Comparison of ENCODE assay signal across 8 mouse cellular contexts in the genomic region with DNA sequence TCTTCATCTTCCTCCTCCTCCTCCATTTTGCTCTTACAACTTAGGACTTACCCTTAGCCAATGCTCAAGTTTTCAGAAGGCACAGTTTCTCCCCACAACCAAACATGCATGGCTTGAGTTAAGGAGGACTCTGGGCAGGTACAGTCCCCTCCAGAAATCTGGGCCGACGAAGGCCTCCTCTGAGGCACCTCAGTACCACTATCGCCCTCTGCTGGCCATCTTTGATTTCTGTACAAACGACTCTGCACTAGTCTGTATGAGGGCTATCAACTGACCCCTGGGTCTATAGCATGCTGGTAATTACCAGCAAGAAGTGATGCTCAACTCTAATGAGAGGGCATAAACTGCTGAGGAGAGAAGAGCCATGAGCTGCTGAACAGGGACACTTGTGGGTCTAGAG. TPM values are rescaled to one million over a fixed set of nuclear protein-coding genes. Genes with fewer than 3 reads are reported as not detected.
DNase-seq lines count a peak whose midpoint lies in the region; TF ChIP-seq lines count a peak whose summit lies in the region.

No protein-coding gene starts in this region.

- H3K27ac ChIP-seq in thymus, adult 2 months (ENCODE audit: control insufficient read depth, insufficient read depth, low read length): no peak overlapping the region
- H3K27ac ChIP-seq in spleen, adult 2 months (ENCODE audit: insufficient read depth, low read length): 0 out of 2 replicates have a peak overlapping the region, but pooled peaks have one; percentile 9

- DNase-seq in adrenal gland, adult (ENCODE audit: inconsistent age in 2 of 2, low spot score in 1 of 2): peak; percentile 42 to 85
- DNase-seq in adrenal gland, adult 8-10 months: no peak
- peak; percentile 70 for DNase-seq in thymus, adult 2 months
- DNase-seq in thymus, adult 18-20 months: no peak
- DNase-seq in embryo, embryonic 10.5 days (ENCODE audit: low spot score): peak; percentile 86
- DNase-seq in kidney, adult 9 months: peak; percentile 53
- DNase-seq in lung, postnatal 25 days (ENCODE audit: low spot score): peak; percentile 57
- peak; percentile 58 to 73 for DNase-seq in spleen, adult 2 months (ENCODE audit: low read depth in 1 of 2, low spot score in 2 of 2)

- H3K4me1 ChIP-seq in thymus, adult 2 months (replicated peaks; ENCODE audit: control insufficient read depth, insufficient read depth, low read length): peaks cover 31% of the 10 kb centered on the region
- H3K4me1 ChIP-seq in spleen, adult 2 months (ENCODE audit: control insufficient read depth, insufficient read depth, insufficient read length): peaks cover 24% of the 10 kb centered on the region

- WGBS in thymus, adult 2 months: 13% methylated on average over 4 of the region's 4 CpGs
- 1% methylated on average over 4 of the region's 4 CpGs for WGBS in spleen, adult 2 months

- no peak for TF ChIP-seq POLR2A in thymus, adult 2 months (IDR thresholded peaks at IDR 0.05; ENCODE audit: control insufficient read depth, extremely low read depth, insufficient read depth, low read length, poor library complexity)
- no peak for TF ChIP-seq POLR2A in spleen, adult 2 months (IDR thresholded peaks at IDR 0.05; ENCODE audit: low read depth, low read length)

- no peaks in the 10 kb centered on the region for H3K27me3 ChIP-seq in thymus, adult 2 months (ENCODE audit: control insufficient read depth, insufficient read depth, low read length)
- no peaks in the 10 kb centered on the region for H3K27me3 ChIP-seq in spleen, adult 2 months (ENCODE audit: control insufficient read depth, insufficient read depth, low read length)

- no peaks in the 10 kb centered on the region for H3K36me3 ChIP-seq in thymus, adult 2 months (ENCODE audit: control insufficient read depth, insufficient read depth, low read length)
- no peaks in the 10 kb centered on the region for H3K36me3 ChIP-seq in spleen, adult 2 months (ENCODE audit: control insufficient read depth, insufficient read depth, low read length)

- no peak overlapping the region for H3K4me3 ChIP-seq in thymus, adult 2 months (ENCODE audit: control insufficient read depth, insufficient read depth, low read length)
- no peak overlapping the region for H3K4me3 ChIP-seq in spleen, adult 2 months (ENCODE audit: extremely low read depth, insufficient read depth, insufficient read length)

- peak; percentile 52; the same call in 1 of the 2 replicates for TF ChIP-seq CTCF in thymus, adult 2 months (IDR thresholded peaks at IDR 0.05; ENCODE audit: borderline replicate concordance, control insufficient read depth, extremely low read depth, insufficient read depth, low read length, poor library complexity)
- peak; percentile 48; the same call in 1 of the 2 replicates for TF ChIP-seq CTCF in spleen, adult 2 months (IDR thresholded peaks at IDR 0.05; ENCODE audit: extremely low read depth, insufficient read depth, insufficient read length, insufficient replicate concordance)

RNA-seq across cellular contexts. Expression of a gene that starts 4.5 kb away (rescaled TPM):
- 1 to 10 TPM; 4.0 to 5.9 (median 4.8) TPM for total RNA-seq in adrenal gland, adult 8-10 months (2022)
- 21.0 and 22.4 TPM in 2 replicates for polyA plus RNA-seq in thymus, adult 2 months (2012; rRNA removed)
- 2.0 TPM in 2 replicates for polyA plus RNA-seq in spleen, adult 2 months (2012; rRNA removed)

RNA-seq across cellular contexts. Expression of a gene that starts 47.4 kb away (rescaled TPM):
- 1 to 10 TPM; 3.4 to 9.2 (median 7.4) TPM for total RNA-seq in adrenal gland, adult 8-10 months (2022)
- polyA plus RNA-seq in thymus, adult 2 months (2012; rRNA removed): 22.4 and 24.3 TPM in 2 replicates
- polyA plus RNA-seq in spleen, adult 2 months (2012; rRNA removed): 119 and 126 TPM in 2 replicates

Comparison
In these comparisons a context has a peak if more than half of its experiments do, and no peak if none do; other contexts are left out.
1. DNase-seq: peak in adrenal gland, adult (2 of 2), thymus, adult 2 months (single experiment), embryo, embryonic 10.5 days (single experiment), kidney, adult 9 months (single experiment), lung, postnatal 25 days (single experiment) and spleen, adult 2 months (2 of 2); none in adrenal gland, adult 8-10 months (single experiment) and thymus, adult 18-20 months (0 of 2).